Mouse (Mus musculus) intestine, embryonic 14.5 days (tissue): ENCODE results near the gene Lrp8. TPM values are rescaled to one million over a fixed set of nuclear protein-coding genes. Genes with fewer than 3 reads are reported as not detected.

Source experiments
- ATAC-seq: fragments of 200-750 bp; cut with Nextera tagmentation; replicated peaks from 2 replicates; pipeline ENCODE4 v1.8.0; 2017; ENCODE audit warnings: low read depth, moderate number of reproducible peaks, moderate TSS enrichment, moderate library complexity; ENCODE audit not compliant: low FRiP score, low TSS enrichment
- DNase-seq: peaks from one replicate; pipeline ENCODE4 v3.0.0-alpha.2; 2018; ENCODE audit warnings: low spot score
- H3K27ac ChIP-seq: fragments of 300-500 bp; sonication (generic); 2 replicates; pipeline ENCODE4 v1.5.1; 2014; ENCODE audit warnings: low read depth, mild to moderate bottlenecking, control low read depth
- H3K27me3 ChIP-seq: fragments of 300-500 bp; sonication (generic); replicated peaks from 2 replicates; pipeline ENCODE4 v1.6.1; 2014; ENCODE audit warnings: low read length, control low read depth; ENCODE audit not compliant: control insufficient read depth, insufficient read depth
- H3K36me3 ChIP-seq: fragments of 300-500 bp; sonication (generic); 2 replicates; pipeline ENCODE4 v1.6.1; 2014; ENCODE audit warnings: low read length, control low read depth; ENCODE audit not compliant: control insufficient read depth, insufficient read depth
- H3K4me1 ChIP-seq: fragments of 300-500 bp; sonication (generic); replicated peaks from 2 replicates; pipeline ENCODE4 v1.6.1; 2014; ENCODE audit warnings: low read length, control low read depth, mixed read lengths; ENCODE audit not compliant: control insufficient read depth, insufficient read depth
- H3K4me2 ChIP-seq: fragments of 300-500 bp; sonication (generic); 2 replicates; pipeline ENCODE4 v1.6.1; 2014; ENCODE audit warnings: low read length
- H3K4me3 ChIP-seq: fragments of 300-500 bp; sonication (generic); 2 replicates; pipeline ENCODE4 v1.5.1; 2014; ENCODE audit warnings: low read depth, low read length, control low read depth, mixed read lengths
- H3K9ac ChIP-seq: fragments of 300-500 bp; sonication (generic); 2 replicates; pipeline ENCODE4 v1.6.1; 2014; ENCODE audit warnings: mild to moderate bottlenecking, low read length
- H3K9me3 ChIP-seq: fragments of 300-500 bp; sonication (generic); 2 replicates; pipeline ENCODE4 v1.6.1; 2016; ENCODE audit warnings: low read length, control low read depth; ENCODE audit not compliant: control insufficient read depth
- WGBS: fragments of 180-500 bp; shearing (Covaris S2); extraction: QIAGEN DNeasy Blood & Tissue Kit; methylation state at CpG from one replicate; pipeline ENCODE4 v1.1.7; 2014; 5-methylcytosine and 5-hydroxymethylcytosine counted together
- polyA plus RNA-seq: library from polyadenylated mRNA; unstranded; fragments of >200 nt; fragmentation: Nextera tagmentation; extraction: Ambion mirVana; gene quantifications from 2 replicates; pipeline ENCODE4 v1.2.1, GENCODE M21; 2014

Lrp8 gene
- polyA plus RNA-seq, 1 experiment from 2014 or later, result 5.1 TPM

- WGBS, result 71% methylated on average over 4 of the region's 4 CpGs
Measured at GRCm38 (mm10) chr4:107816459-107816858, 14.4 kb downstream of the Lrp8 start.

GRCm38 (mm10) chr4:107817463-107817862, 15.4 kb downstream of the Lrp8 start:
- Histone ChIP-seq H3K4me2 (no peak overlapping the region), H3K9ac (no peak overlapping the region), H3K27ac (no peak overlapping the region), H3K36me3 (no peaks in the 10 kb centered on the region), H3K9me3 (no peaks in the 10 kb centered on the region), H3K4me1 (peaks cover 2% of the 10 kb centered on the region; the same call in 1 of the 2 replicates), H3K27me3 (no peaks in the 10 kb centered on the region), H3K4me3 (no peak overlapping the region)
- no peak for DNase-seq
- 50% methylated on average over 6 of the region's 6 CpGs for WGBS
- ATAC-seq, result no peak

More at GRCm38 (mm10) chr4:107816459-107816858, 14.4 kb downstream of the Lrp8 start:
- Histone ChIP-seq H3K9me3 (no peaks in the 10 kb centered on the region), H3K4me1 (peaks cover 2% of the 10 kb centered on the region; the same call in 1 of the 2 replicates), H3K4me3 (no peak overlapping the region), H3K27ac (no peak overlapping the region), H3K27me3 (no peaks in the 10 kb centered on the region), H3K4me2 (no peak overlapping the region), H3K9ac (no peak overlapping the region), H3K36me3 (no peaks in the 10 kb centered on the region)
- no peak for ATAC-seq
- DNase-seq, result no peak

DNA sequence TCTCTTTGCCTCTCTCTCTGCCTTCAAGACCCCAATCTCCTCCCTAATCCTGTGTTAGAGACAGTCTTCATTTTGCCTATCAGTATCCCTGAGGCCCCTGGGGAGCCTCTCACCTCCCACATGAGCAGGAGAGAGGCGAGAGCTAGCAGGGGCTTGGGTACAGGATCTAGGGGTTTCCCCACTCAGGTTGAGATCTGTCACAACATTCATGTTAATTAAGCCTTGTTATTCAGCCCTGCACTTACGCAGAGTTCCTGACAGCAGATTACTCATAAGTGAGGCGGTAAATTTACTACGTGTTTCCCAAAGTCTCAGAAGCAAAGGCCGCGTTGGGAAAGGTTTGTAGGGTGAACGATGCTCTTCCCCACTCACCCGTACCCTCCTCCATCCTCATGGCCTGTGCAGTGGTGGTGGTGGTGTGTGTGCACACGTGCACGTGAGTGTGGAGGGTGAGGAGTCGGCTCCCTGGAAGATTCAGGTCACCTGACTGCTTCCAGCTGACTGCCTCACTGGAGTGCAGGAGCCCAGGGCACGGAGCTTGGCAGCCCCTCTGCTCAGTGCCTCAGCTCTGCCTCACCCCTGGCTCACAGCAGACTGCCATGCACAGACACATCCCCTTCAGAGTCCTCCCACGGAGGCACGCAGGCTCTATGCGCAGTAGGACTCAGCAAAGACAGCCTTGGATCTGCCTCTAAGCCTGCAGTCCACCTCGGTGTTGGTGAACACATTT, 18.1 kb downstream of the Lrp8 start:
- WGBS, result 62% methylated on average over 16 of the region's 16 CpGs
- no peak overlapping the region for H3K4me2 ChIP-seq
- DNase-seq (no peak), ATAC-seq (no peak)
- H3K9ac ChIP-seq, result no peak overlapping the region
- H3K9me3 ChIP-seq, result no peaks in the 10 kb centered on the region
- H3K4me1 ChIP-seq, result peaks cover 2% of the 10 kb centered on the region
- H3K27ac ChIP-seq, result no peak overlapping the region
- no peak overlapping the region for H3K4me3 ChIP-seq
- H3K27me3 ChIP-seq, result no peaks in the 10 kb centered on the region
- no peaks in the 10 kb centered on the region for H3K36me3 ChIP-seq

DNA sequence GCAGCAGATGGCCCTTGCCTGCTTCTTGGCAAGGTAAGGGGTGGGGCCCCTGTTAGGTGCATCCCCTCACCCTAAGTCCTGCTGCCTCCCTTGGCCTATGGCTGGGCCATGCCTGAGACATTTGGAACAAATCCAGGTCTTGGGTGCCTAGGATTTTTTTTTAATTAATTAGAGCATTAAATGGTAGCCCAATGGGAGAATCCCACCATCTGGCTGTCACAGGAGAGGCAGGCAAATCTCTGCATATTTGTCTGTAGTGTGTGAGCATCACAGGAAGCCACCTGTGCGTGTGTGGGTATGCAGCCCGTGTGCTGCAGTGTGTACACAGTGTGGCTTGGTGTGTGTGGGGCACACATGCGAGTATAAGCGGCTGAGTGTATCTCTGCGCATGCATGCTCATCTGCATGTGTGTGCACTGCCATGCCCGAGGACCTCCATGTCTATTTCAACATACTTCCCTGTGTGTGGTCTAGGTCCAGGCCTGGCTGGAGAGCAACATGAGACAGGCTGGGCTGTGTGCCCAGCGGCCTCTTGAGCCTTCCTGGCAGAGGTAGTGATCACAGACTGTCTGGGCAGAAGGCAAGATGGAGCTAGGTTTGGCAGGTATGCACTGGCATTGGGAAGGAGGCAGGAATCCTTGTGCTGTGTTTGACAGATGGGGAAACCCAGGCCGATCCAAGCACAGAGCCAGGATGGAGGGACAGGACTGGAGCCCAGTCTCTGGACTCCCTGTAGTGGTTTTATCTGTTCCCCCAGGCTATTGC, 19.0 kb downstream of the Lrp8 start:
- Histone ChIP-seq H3K4me3 (no peak overlapping the region), H3K4me1 (peaks cover 2% of the 10 kb centered on the region), H3K4me2 (no peak overlapping the region), H3K9ac (no peak overlapping the region), H3K36me3 (no peaks in the 10 kb centered on the region), H3K9me3 (no peaks in the 10 kb centered on the region), H3K27ac (no peak overlapping the region), H3K27me3 (no peaks in the 10 kb centered on the region)
- no peak for ATAC-seq
- 89% methylated on average over 8 of the region's 8 CpGs for WGBS
- no peak for DNase-seq

DNA sequence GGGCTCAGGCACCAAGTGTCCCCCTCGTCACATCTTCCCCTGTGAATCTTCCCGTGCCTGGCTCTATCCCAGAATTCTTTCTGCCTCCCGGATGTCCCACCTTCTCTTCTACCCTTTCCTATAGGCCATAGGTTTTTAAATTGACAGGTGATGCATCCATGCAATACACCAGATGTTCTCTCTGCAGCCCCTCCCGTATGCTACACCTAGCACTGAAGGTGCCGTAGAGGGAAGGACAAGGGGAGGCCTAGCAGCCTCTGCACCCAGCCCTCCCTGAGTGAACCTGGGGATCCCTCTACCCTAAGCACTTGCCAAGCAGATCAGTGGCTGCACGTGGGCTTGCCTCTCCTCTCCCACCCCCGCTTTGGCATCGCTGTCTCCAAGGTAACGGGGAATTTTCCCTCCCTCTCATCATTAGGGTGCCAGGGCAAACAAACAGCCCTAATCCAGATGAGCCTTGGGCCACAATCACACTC, 20.9 kb downstream of the Lrp8 start:
- no peak overlapping the region for H3K9ac ChIP-seq
- H3K9me3 ChIP-seq, result no peaks in the 10 kb centered on the region
- 45% methylated on average over 9 of the region's 9 CpGs for WGBS
- DNase-seq, result no peak
- no peaks in the 10 kb centered on the region for H3K27me3 ChIP-seq
- 0 out of 2 replicates have a peak overlapping the region, but pooled peaks have one; percentile 14 for H3K27ac ChIP-seq
- peaks cover 2% of the 10 kb centered on the region; the same call in 1 of the 2 replicates for H3K4me1 ChIP-seq
- peak; percentile 45; the same call in 1 of the 2 replicates for ATAC-seq
- peak overlapping the region; percentile 17; the same call in 1 of the 2 replicates for H3K4me3 ChIP-seq
- H3K36me3 ChIP-seq, result no peaks in the 10 kb centered on the region
- peak overlapping the region; percentile 13 for H3K4me2 ChIP-seq

DNA sequence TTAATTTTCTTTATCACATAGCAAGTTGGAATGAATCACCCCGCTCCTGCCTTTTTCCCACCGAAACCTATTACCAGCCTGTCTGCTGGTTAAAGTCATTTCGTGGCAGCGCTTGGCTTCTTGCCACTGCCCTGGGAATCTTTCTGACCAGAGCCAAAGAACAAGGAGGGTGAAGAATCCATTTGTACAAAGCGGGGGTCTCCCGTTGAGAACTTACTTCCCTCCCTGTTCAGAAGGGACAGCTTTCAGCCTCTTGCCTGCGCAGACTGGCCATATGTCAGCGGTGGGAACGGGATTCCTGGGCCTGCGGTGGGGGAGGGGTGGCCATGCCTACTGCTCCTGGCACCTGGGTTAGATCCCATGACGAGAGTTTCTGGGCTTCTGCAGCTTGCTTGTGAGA, 21.4 kb downstream of the Lrp8 start:
- H3K9me3 ChIP-seq, result no peaks in the 10 kb centered on the region
- ATAC-seq (no peak), DNase-seq (no peak)
- H3K4me2 ChIP-seq, result peak overlapping the region; percentile 13; the same call in 1 of the 2 replicates
- H3K4me3 ChIP-seq, result no peak overlapping the region
- 41% methylated on average over 11 of the region's 11 CpGs for WGBS
- no peaks in the 10 kb centered on the region for H3K36me3 ChIP-seq
- peaks cover 2% of the 10 kb centered on the region for H3K4me1 ChIP-seq
- 0 out of 2 replicates have a peak overlapping the region, but pooled peaks have one; percentile 14 for H3K27ac ChIP-seq
- no peaks in the 10 kb centered on the region for H3K27me3 ChIP-seq
- no peak overlapping the region for H3K9ac ChIP-seq

GRCm38 (mm10) chr4:107828727-107829218, 26.7 kb downstream of the Lrp8 start:
- Histone ChIP-seq H3K9me3 (no peaks in the 10 kb centered on the region), H3K27me3 (no peaks in the 10 kb centered on the region), H3K4me1 (peaks cover 19% of the 10 kb centered on the region), H3K36me3 (no peaks in the 10 kb centered on the region), H3K9ac (no peak overlapping the region), H3K4me2 (no peak overlapping the region), H3K4me3 (no peak overlapping the region), H3K27ac (no peak overlapping the region)
- ATAC-seq, result peak; percentile 37; the same call in 1 of the 2 replicates
- WGBS, result 30% methylated on average over 10 of the region's 10 CpGs
- DNase-seq, result no peak

GRCm38 (mm10) chr4:107829675-107830074, 27.6 kb downstream of the Lrp8 start:
- Histone ChIP-seq H3K27me3 (no peaks in the 10 kb centered on the region), H3K9ac (no peak overlapping the region), H3K9me3 (no peaks in the 10 kb centered on the region), H3K27ac (no peak overlapping the region), H3K4me2 (no peak overlapping the region), H3K4me1 (peaks cover 20% of the 10 kb centered on the region), H3K4me3 (no peak overlapping the region), H3K36me3 (no peaks in the 10 kb centered on the region)
- DNase-seq (no peak), ATAC-seq (no peak)
- WGBS, result 52% methylated on average over 2 of the region's 2 CpGs
